Mouse (Mus musculus) thymus, adult 2 months (tissue): Measurements from ENCODE around the gene Egfr. TPM values are rescaled to one million over a fixed set of nuclear protein-coding genes. Genes with fewer than 3 reads are reported as not detected.

ENCODE experiments used
- DNase-seq: peaks from one replicate; pipeline ENCODE4 v3.0.0; 2021
- H3K27ac ChIP-seq: fragments of 200-500 bp; 2 replicates; pipeline ENCODE4 v1.5.1; 2012; ENCODE audit warnings: low read length, control low read depth; ENCODE audit not compliant: control insufficient read depth, insufficient read depth
- H3K27me3 ChIP-seq: fragments of 200-500 bp; 2 replicates; pipeline ENCODE4 v1.6.1; 2012; ENCODE audit warnings: mild to moderate bottlenecking, low read length, moderate library complexity, mixed read lengths; ENCODE audit not compliant: control insufficient read depth, insufficient read depth
- H3K36me3 ChIP-seq: fragments of 200-500 bp; 2 replicates; pipeline ENCODE4 v1.6.1; 2012; ENCODE audit warnings: mild to moderate bottlenecking, low read length, moderate library complexity; ENCODE audit not compliant: control insufficient read depth, insufficient read depth
- H3K4me1 ChIP-seq: fragments of 200-500 bp; replicated peaks from 2 replicates; pipeline ENCODE4 v1.6.1; 2012; ENCODE audit warnings: low read length; ENCODE audit not compliant: control insufficient read depth, insufficient read depth
- H3K4me3 ChIP-seq: fragments of 200-500 bp; 2 replicates; pipeline ENCODE4 v1.5.1; 2012; ENCODE audit warnings: mild to moderate bottlenecking, low read length, control low read depth, moderate library complexity; ENCODE audit not compliant: control insufficient read depth, insufficient read depth
- CTCF ChIP-seq: fragments of 200-500 bp; IDR thresholded peaks from 2 replicates; pipeline ENCODE4 v1.5.1; 2012; ENCODE audit warnings: mild to moderate bottlenecking, control low read depth, low read length, moderate library complexity, borderline replicate concordance; ENCODE audit not compliant: control insufficient read depth, poor library complexity, insufficient read depth; ENCODE audit errors: extremely low read depth
- POLR2A ChIP-seq: fragments of 200-500 bp; IDR thresholded peaks from 2 replicates; pipeline ENCODE4 v1.6.1; 2012; ENCODE audit warnings: mild to moderate bottlenecking, low read length, control low read depth, moderate library complexity; ENCODE audit not compliant: control insufficient read depth, poor library complexity, insufficient read depth; ENCODE audit errors: extremely low read depth
- WGBS: fragments of 180-500 bp; shearing (Covaris S2); methylation state at CpG from one replicate; pipeline ENCODE4 v1.1.7; 2018; 5-methylcytosine and 5-hydroxymethylcytosine counted together
- polyA plus RNA-seq: library from polyadenylated mRNA; depleted of rRNA; stranded (reverse); fragments of >200 nt; gene quantifications from 2 replicates; pipeline ENCODE4 v1.2.3, GENCODE M21; 2012

Egfr gene
- polyA plus RNA-seq, 1 experiment: 17.4 TPM

GRCm38 (mm10) chr11:16813298-16813697, 61.3 kb downstream of the Egfr start:
- TF ChIP-seq CTCF (no peak), POLR2A (no peak)
- no peak for DNase-seq
- H3K36me3 ChIP-seq: no peaks in the 10 kb centered on the region

GRCm38 (mm10) chr11:16816414-16816813, 64.4 kb downstream of the Egfr start:
- Histone ChIP-seq H3K27me3 (no peaks in the 10 kb centered on the region), H3K4me3 (no peak overlapping the region), H3K36me3 (no peaks in the 10 kb centered on the region), H3K27ac (no peak overlapping the region), H3K4me1 (no peaks in the 10 kb centered on the region)
- TF ChIP-seq CTCF (no peak), POLR2A (no peak)
- DNase-seq: no peak
- 95% methylated on average over 9 of the region's 9 CpGs for WGBS

More at GRCm38 (mm10) chr11:16813298-16813697, 61.3 kb downstream of the Egfr start:
- no peak overlapping the region for H3K27ac ChIP-seq
- H3K27me3 ChIP-seq: no peaks in the 10 kb centered on the region
- H3K4me3 ChIP-seq: no peak overlapping the region
- H3K4me1 ChIP-seq: no peaks in the 10 kb centered on the region

GRCm38 (mm10) chr11:16817336-16818034, 65.5 kb downstream of the Egfr start:
- Histone ChIP-seq H3K4me1 (no peaks in the 10 kb centered on the region), H3K36me3 (no peaks in the 10 kb centered on the region), H3K27ac (no peak overlapping the region), H3K4me3 (no peak overlapping the region), H3K27me3 (no peaks in the 10 kb centered on the region)
- WGBS: 87% methylated on average over 6 of the region's 6 CpGs
- TF ChIP-seq POLR2A (no peak), CTCF (no peak)
- no peak for DNase-seq

GRCm38 (mm10) chr11:16819424-16819823, 67.4 kb downstream of the Egfr start:
- DNase-seq: no peak
- Histone ChIP-seq H3K27me3 (no peaks in the 10 kb centered on the region), H3K36me3 (no peaks in the 10 kb centered on the region), H3K4me1 (no peaks in the 10 kb centered on the region), H3K4me3 (no peak overlapping the region), H3K27ac (no peak overlapping the region)
- WGBS: 100% methylated on average over 1 of the region's 1 CpGs
- TF ChIP-seq CTCF (no peak), POLR2A (no peak)

- Histone ChIP-seq H3K27ac (no peak overlapping the region), H3K4me3 (no peak overlapping the region), H3K4me1 (no peaks in the 10 kb centered on the region), H3K36me3 (no peaks in the 10 kb centered on the region), H3K27me3 (no peaks in the 10 kb centered on the region)
- no peak for TF ChIP-seq CTCF
- TF ChIP-seq POLR2A: no peak
- 89% methylated on average over 6 of the region's 6 CpGs for WGBS
- no peak for DNase-seq
Observed at GRCm38 (mm10) chr11:16820138-16820537, 68.1 kb downstream of the Egfr start.

- Histone ChIP-seq H3K27ac (no peak overlapping the region), H3K36me3 (no peaks in the 10 kb centered on the region), H3K27me3 (no peaks in the 10 kb centered on the region), H3K4me1 (no peaks in the 10 kb centered on the region), H3K4me3 (no peak overlapping the region)
- TF ChIP-seq POLR2A (no peak), CTCF (no peak)
- 92% methylated on average over 6 of the region's 6 CpGs for whole genome bisulfite sequencing
- DNase-seq: no peak
Observed at GRCm38 (mm10) chr11:16821668-16822254, 69.8 kb downstream of the Egfr start.
